Mouse (Mus musculus): ENCODE results near the gene Robo1. TPM values are rescaled to one million over a fixed set of nuclear protein-coding genes. Genes with fewer than 3 reads are reported as not detected.

Gene Robo1
- polyA plus RNA-seq, 1 experiment from 2014 or later: 4.7 TPM

GRCm38 (mm10) chr16:72798405-72798949 is 490.4 kb downstream of the Robo1 start:
- no peak overlapping the region for H3K4me3 ChIP-seq (replicated peaks)
- no peak overlapping the region for H3K4me2 ChIP-seq
- H3K4me1 ChIP-seq (replicated peaks): no peaks in the 10 kb centered on the region
- no peak overlapping the region for H3K9ac ChIP-seq
- H3K27me3 ChIP-seq: no peaks in the 10 kb centered on the region
- ATAC-seq (ENCODE audit: insufficient read depth): no peak
- no peak overlapping the region for H3K27ac ChIP-seq (replicated peaks)
- H3K36me3 ChIP-seq (replicated peaks): no peaks in the 10 kb centered on the region
- no peaks in the 10 kb centered on the region for H3K9me3 ChIP-seq (replicated peaks)
- 58% methylated on average over 12 of the region's 12 CpGs for WGBS (ENCODE audit: insufficient replicate concordance)

- no peak overlapping the region for H3K27ac ChIP-seq (replicated peaks)
- H3K4me1 ChIP-seq (replicated peaks): no peaks in the 10 kb centered on the region
- H3K9me3 ChIP-seq (replicated peaks): no peaks in the 10 kb centered on the region
- H3K9ac ChIP-seq: no peak overlapping the region
- no peaks in the 10 kb centered on the region for H3K36me3 ChIP-seq (replicated peaks)
- WGBS (ENCODE audit: insufficient replicate concordance): 72% methylated on average over 15 of the region's 15 CpGs
- no peaks in the 10 kb centered on the region for H3K27me3 ChIP-seq
- no peak overlapping the region for H3K4me3 ChIP-seq (replicated peaks)
- no peak overlapping the region for H3K4me2 ChIP-seq
- no peak for ATAC-seq (ENCODE audit: insufficient read depth)
Observed at GRCm38 (mm10) chr16:72800121-72800749, 492.1 kb downstream of the Robo1 start.

GRCm38 (mm10) chr16:72800788-72801187 is 492.7 kb downstream of the Robo1 start:
- Histone ChIP-seq H3K4me3 (replicated peaks) (no peak overlapping the region), H3K9me3 (replicated peaks) (no peaks in the 10 kb centered on the region), H3K27ac (replicated peaks) (no peak overlapping the region), H3K36me3 (replicated peaks) (no peaks in the 10 kb centered on the region), H3K27me3 (no peaks in the 10 kb centered on the region), H3K4me1 (replicated peaks) (no peaks in the 10 kb centered on the region), H3K4me2 (no peak overlapping the region), H3K9ac (no peak overlapping the region)
- ATAC-seq (ENCODE audit: insufficient read depth): no peak
- WGBS (ENCODE audit: insufficient replicate concordance): 69% methylated on average over 6 of the region's 6 CpGs

GRCm38 (mm10) chr16:72808351-72808750 is 500.2 kb downstream of the Robo1 start:
- no peak for ATAC-seq (ENCODE audit: insufficient read depth)
- WGBS (ENCODE audit: insufficient replicate concordance): 33% methylated on average over 10 of the region's 10 CpGs
- Histone ChIP-seq H3K4me1 (replicated peaks) (no peaks in the 10 kb centered on the region), H3K27me3 (no peaks in the 10 kb centered on the region), H3K27ac (replicated peaks) (no peak overlapping the region), H3K9me3 (replicated peaks) (no peaks in the 10 kb centered on the region), H3K9ac (no peak overlapping the region), H3K4me2 (peak overlapping the region; percentile 44), H3K36me3 (replicated peaks) (no peaks in the 10 kb centered on the region), H3K4me3 (replicated peaks) (peak overlapping the region; percentile 20; the same call in 1 of the 2 replicates)

GRCm38 (mm10) chr16:72810942-72811341 is 502.8 kb downstream of the Robo1 start:
- no peaks in the 10 kb centered on the region for H3K4me1 ChIP-seq (replicated peaks)
- no peaks in the 10 kb centered on the region for H3K27me3 ChIP-seq
- H3K9ac ChIP-seq: no peak overlapping the region
- WGBS (ENCODE audit: insufficient replicate concordance): 63% methylated on average over 3 of the region's 3 CpGs
- no peaks in the 10 kb centered on the region for H3K36me3 ChIP-seq (replicated peaks)
- H3K4me2 ChIP-seq: no peak overlapping the region
- H3K4me3 ChIP-seq (replicated peaks): no peak overlapping the region
- no peak overlapping the region for H3K27ac ChIP-seq (replicated peaks)
- no peak for ATAC-seq (ENCODE audit: insufficient read depth)
- H3K9me3 ChIP-seq (replicated peaks): no peaks in the 10 kb centered on the region

- H3K4me3 ChIP-seq (replicated peaks): no peak overlapping the region
- no peak overlapping the region for H3K27ac ChIP-seq (replicated peaks)
- no peaks in the 10 kb centered on the region for H3K27me3 ChIP-seq
- WGBS (ENCODE audit: insufficient replicate concordance): 68% methylated on average over 5 of the region's 5 CpGs
- no peaks in the 10 kb centered on the region for H3K9me3 ChIP-seq (replicated peaks)
- no peaks in the 10 kb centered on the region for H3K4me1 ChIP-seq (replicated peaks)
- no peak overlapping the region for H3K9ac ChIP-seq
- no peaks in the 10 kb centered on the region for H3K36me3 ChIP-seq (replicated peaks)
- H3K4me2 ChIP-seq: no peak overlapping the region
- ATAC-seq (ENCODE audit: insufficient read depth): no peak
Observed at GRCm38 (mm10) chr16:72811494-72811893, 503.4 kb downstream of the Robo1 start.

GRCm38 (mm10) chr16:72811908-72812307 is 503.8 kb downstream of the Robo1 start:
- no peak overlapping the region for H3K27ac ChIP-seq (replicated peaks)
- 54% methylated on average over 3 of the region's 3 CpGs for WGBS (ENCODE audit: insufficient replicate concordance)
- no peak overlapping the region for H3K4me3 ChIP-seq (replicated peaks)
- no peak overlapping the region for H3K4me2 ChIP-seq
- H3K4me1 ChIP-seq (replicated peaks): no peaks in the 10 kb centered on the region
- ATAC-seq (ENCODE audit: insufficient read depth): no peak
- H3K27me3 ChIP-seq: no peaks in the 10 kb centered on the region
- no peaks in the 10 kb centered on the region for H3K36me3 ChIP-seq (replicated peaks)
- H3K9me3 ChIP-seq (replicated peaks): no peaks in the 10 kb centered on the region
- no peak overlapping the region for H3K9ac ChIP-seq

GRCm38 (mm10) chr16:72828381-72828780 is 520.3 kb downstream of the Robo1 start:
- Histone ChIP-seq H3K4me1 (replicated peaks) (no peaks in the 10 kb centered on the region), H3K4me3 (replicated peaks) (no peak overlapping the region), H3K36me3 (replicated peaks) (no peaks in the 10 kb centered on the region), H3K9me3 (replicated peaks) (no peaks in the 10 kb centered on the region), H3K27ac (replicated peaks) (no peak overlapping the region), H3K27me3 (no peaks in the 10 kb centered on the region), H3K4me2 (no peak overlapping the region), H3K9ac (no peak overlapping the region)
- WGBS (ENCODE audit: insufficient replicate concordance): 73% methylated on average over 8 of the region's 8 CpGs
- no peak for ATAC-seq (ENCODE audit: insufficient read depth)

- 58% methylated on average over 8 of the region's 8 CpGs for WGBS (ENCODE audit: insufficient replicate concordance)
- Histone ChIP-seq H3K27me3 (no peaks in the 10 kb centered on the region), H3K4me2 (no peak overlapping the region), H3K9ac (no peak overlapping the region), H3K27ac (replicated peaks) (no peak overlapping the region), H3K9me3 (replicated peaks) (no peaks in the 10 kb centered on the region), H3K36me3 (replicated peaks) (no peaks in the 10 kb centered on the region), H3K4me1 (replicated peaks) (no peaks in the 10 kb centered on the region), H3K4me3 (replicated peaks) (no peak overlapping the region)
- no peak for ATAC-seq (ENCODE audit: insufficient read depth)
Observed at GRCm38 (mm10) chr16:72829530-72829929, 521.4 kb downstream of the Robo1 start.

GRCm38 (mm10) chr16:72830394-72831056 is 522.4 kb downstream of the Robo1 start:
- 38% methylated on average over 5 of the region's 5 CpGs for WGBS (ENCODE audit: insufficient replicate concordance)

GRCm38 (mm10) chr16:72834266-72834665 is 526.2 kb downstream of the Robo1 start:
- H3K4me2 ChIP-seq: no peak overlapping the region
- no peaks in the 10 kb centered on the region for H3K27me3 ChIP-seq
- H3K36me3 ChIP-seq (replicated peaks): no peaks in the 10 kb centered on the region
- H3K9ac ChIP-seq: no peak overlapping the region
- no peaks in the 10 kb centered on the region for H3K4me1 ChIP-seq (replicated peaks)
- H3K27ac ChIP-seq (replicated peaks): no peak overlapping the region
- WGBS (ENCODE audit: insufficient replicate concordance): 71% methylated on average over 2 of the region's 2 CpGs
- ATAC-seq (ENCODE audit: insufficient read depth): no peak
- no peaks in the 10 kb centered on the region for H3K9me3 ChIP-seq (replicated peaks)
- H3K4me3 ChIP-seq (replicated peaks): no peak overlapping the region

More at GRCm38 (mm10) chr16:72830394-72831056, 522.4 kb downstream of the Robo1 start:
- peak; percentile 79 for ATAC-seq (ENCODE audit: insufficient read depth)
- Histone ChIP-seq H3K4me3 (replicated peaks) (no peak overlapping the region), H3K27me3 (no peaks in the 10 kb centered on the region), H3K9ac (no peak overlapping the region), H3K27ac (replicated peaks) (no peak overlapping the region), H3K4me1 (replicated peaks) (no peaks in the 10 kb centered on the region), H3K4me2 (no peak overlapping the region), H3K36me3 (replicated peaks) (no peaks in the 10 kb centered on the region), H3K9me3 (replicated peaks) (no peaks in the 10 kb centered on the region)

Measured in liver, embryonic 15.5 days (tissue).